Mouse (Mus musculus) limb, embryonic 11.5 days (tissue): ENCODE data around the gene Pla2g4a. TPM values are rescaled to one million over a fixed set of nuclear protein-coding genes. Genes with fewer than 3 reads are reported as not detected.

Source experiments
- ATAC-seq: fragments of 200-750 bp; cut with Nextera tagmentation; 2 replicates; pipeline ENCODE4 v1.8.0; 2017; ENCODE audit warnings: low read depth; ENCODE audit not compliant: insufficient number of reproducible peaks, low FRiP score, low TSS enrichment
- DNase-seq: peaks from one replicate; pipeline ENCODE4 v3.0.0-alpha.2; 2015; ENCODE audit warnings: low spot score
- H3K27ac ChIP-seq: fragments of 300-500 bp; sonication (generic); replicated peaks from 2 replicates; pipeline ENCODE4 v1.5.1; 2014; ENCODE audit warnings: low read depth, mild to moderate bottlenecking, low read length
- H3K27me3 ChIP-seq: fragments of 300-500 bp; sonication (generic); 2 replicates; pipeline ENCODE4 v1.6.1; 2014; ENCODE audit warnings: mild to moderate bottlenecking, low read length, mixed read lengths; ENCODE audit not compliant: control insufficient read depth, insufficient read depth
- H3K36me3 ChIP-seq: fragments of 300-500 bp; sonication (generic); 2 replicates; pipeline ENCODE4 v1.6.1; 2014; ENCODE audit warnings: mild to moderate bottlenecking, low read length, moderate library complexity, mixed read lengths; ENCODE audit not compliant: control insufficient read depth, insufficient read depth
- H3K4me1 ChIP-seq: fragments of 300-500 bp; sonication (generic); 2 replicates; pipeline ENCODE4 v1.6.1; 2014; ENCODE audit warnings: low read length, mixed read lengths; ENCODE audit not compliant: control insufficient read depth, insufficient read depth
- H3K4me2 ChIP-seq: fragments of 300-500 bp; sonication (generic); 2 replicates; pipeline ENCODE4 v1.6.1; 2014; ENCODE audit warnings: low read depth, mild to moderate bottlenecking, moderate library complexity; ENCODE audit not compliant: severe bottlenecking
- H3K4me3 ChIP-seq: fragments of 300-500 bp; sonication (generic); 2 replicates; pipeline ENCODE4 v1.5.1; 2014; ENCODE audit warnings: low read depth, low read length
- H3K9ac ChIP-seq: fragments of 300-500 bp; sonication (generic); 2 replicates; pipeline ENCODE4 v1.6.1; 2014; ENCODE audit warnings: mild to moderate bottlenecking, low read length
- H3K9me3 ChIP-seq: fragments of 300-500 bp; sonication (generic); 2 replicates; pipeline ENCODE4 v1.6.1; 2016; ENCODE audit warnings: low read length; ENCODE audit not compliant: control insufficient read depth
- WGBS: fragments of 180-500 bp; shearing (Covaris S2); extraction: QIAGEN DNeasy Blood & Tissue Kit; methylation state at CpG from one replicate; pipeline ENCODE4 v1.1.7; 2014; 5-methylcytosine and 5-hydroxymethylcytosine counted together
- polyA plus RNA-seq: library from polyadenylated mRNA; unstranded; fragments of >200 nt; fragmentation: Nextera tagmentation; extraction: Ambion mirVana; gene quantifications from 2 replicates; pipeline ENCODE4 v1.2.1, GENCODE M21; 2014

Gene Pla2g4a
- polyA plus RNA-seq, 1 experiment from 2014 or later = 10.0 TPM

DNA sequence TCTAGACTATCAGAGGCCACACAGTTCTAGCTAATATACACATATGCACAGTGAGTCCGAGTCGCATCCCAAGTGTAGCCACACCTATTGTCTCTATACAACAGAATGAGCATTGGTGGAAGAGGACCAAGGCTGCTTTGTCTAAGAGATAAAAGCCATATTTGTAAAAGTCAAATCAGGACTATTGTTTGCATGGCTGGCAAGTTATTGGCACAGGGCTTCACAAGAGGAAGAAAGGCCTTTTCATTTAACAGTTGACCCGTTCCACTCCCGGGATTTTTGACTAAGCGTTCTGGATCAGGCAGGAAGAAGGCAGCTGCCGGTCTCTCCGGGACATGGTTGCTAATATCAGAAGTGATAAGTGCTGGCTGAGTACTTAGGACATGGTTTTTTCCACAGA, 41.8 kb downstream of the Pla2g4a start:
- no peaks in the 10 kb centered on the region for H3K36me3 ChIP-seq
- no peak overlapping the region for H3K9ac ChIP-seq
- no peak for ATAC-seq
- DNase-seq = no peak
- no peaks in the 10 kb centered on the region for H3K27me3 ChIP-seq
- no peaks in the 10 kb centered on the region for H3K9me3 ChIP-seq
- H3K4me3 ChIP-seq = no peak overlapping the region
- H3K4me1 ChIP-seq = no peaks in the 10 kb centered on the region
- WGBS = 86% methylated on average over 7 of the region's 7 CpGs
- no peak overlapping the region for H3K27ac ChIP-seq
- H3K4me2 ChIP-seq = no peak overlapping the region

DNA sequence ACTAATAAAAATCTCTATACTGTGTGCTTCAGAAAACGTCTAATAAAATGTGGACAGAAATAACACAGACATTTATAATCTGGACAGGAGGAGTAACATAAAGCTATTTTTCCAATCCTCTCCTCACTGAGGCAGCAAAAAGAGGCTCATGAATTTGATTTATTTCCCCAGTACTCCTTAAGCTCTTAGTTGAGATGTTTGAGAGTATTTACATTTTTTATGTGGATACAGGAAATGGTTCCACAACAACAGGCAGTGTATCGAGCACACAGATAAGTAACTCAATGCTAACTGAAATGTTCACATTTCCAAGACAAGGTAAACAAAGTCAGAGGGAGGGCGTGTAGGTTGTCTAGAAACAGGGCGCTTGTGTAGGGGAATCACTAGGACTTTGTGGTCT, 48.1 kb downstream of the Pla2g4a start:
- H3K27me3 ChIP-seq = no peaks in the 10 kb centered on the region
- H3K4me1 ChIP-seq = no peaks in the 10 kb centered on the region
- H3K36me3 ChIP-seq = no peaks in the 10 kb centered on the region
- no peak overlapping the region for H3K27ac ChIP-seq
- H3K9ac ChIP-seq = no peak overlapping the region
- no peak overlapping the region for H3K4me2 ChIP-seq
- ATAC-seq (no peak), DNase-seq (no peak)
- H3K4me3 ChIP-seq = no peak overlapping the region
- H3K9me3 ChIP-seq = no peaks in the 10 kb centered on the region
- 85% methylated on average over 4 of the region's 4 CpGs for WGBS

DNA sequence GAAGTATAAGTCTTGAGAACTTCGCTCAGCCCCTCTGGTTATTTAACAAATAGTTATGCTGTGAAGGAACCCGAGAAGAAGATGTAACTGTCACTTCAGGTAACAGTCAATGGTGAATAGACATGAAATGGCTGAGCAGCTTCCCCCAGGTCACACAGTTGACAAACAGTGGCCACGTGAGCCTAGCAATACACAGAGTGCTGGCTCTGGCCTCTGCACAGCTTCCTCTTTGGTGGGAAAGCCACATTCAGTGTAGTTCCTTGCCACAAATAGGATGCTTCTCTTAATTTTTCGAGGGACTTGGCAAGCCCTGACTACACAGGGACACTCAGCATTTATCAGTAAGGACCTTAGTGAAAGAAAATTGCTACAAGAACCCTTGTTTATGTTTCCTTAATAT, 50.0 kb downstream of the Pla2g4a start:
- no peak overlapping the region for H3K9ac ChIP-seq
- 86% methylated on average over 4 of the region's 4 CpGs for WGBS
- DNase-seq (no peak), ATAC-seq (no peak)
- no peaks in the 10 kb centered on the region for H3K9me3 ChIP-seq
- no peak overlapping the region for H3K4me2 ChIP-seq
- H3K27ac ChIP-seq = no peak overlapping the region
- no peaks in the 10 kb centered on the region for H3K36me3 ChIP-seq
- H3K4me3 ChIP-seq = no peak overlapping the region
- H3K27me3 ChIP-seq = no peaks in the 10 kb centered on the region
- H3K4me1 ChIP-seq = no peaks in the 10 kb centered on the region

DNA sequence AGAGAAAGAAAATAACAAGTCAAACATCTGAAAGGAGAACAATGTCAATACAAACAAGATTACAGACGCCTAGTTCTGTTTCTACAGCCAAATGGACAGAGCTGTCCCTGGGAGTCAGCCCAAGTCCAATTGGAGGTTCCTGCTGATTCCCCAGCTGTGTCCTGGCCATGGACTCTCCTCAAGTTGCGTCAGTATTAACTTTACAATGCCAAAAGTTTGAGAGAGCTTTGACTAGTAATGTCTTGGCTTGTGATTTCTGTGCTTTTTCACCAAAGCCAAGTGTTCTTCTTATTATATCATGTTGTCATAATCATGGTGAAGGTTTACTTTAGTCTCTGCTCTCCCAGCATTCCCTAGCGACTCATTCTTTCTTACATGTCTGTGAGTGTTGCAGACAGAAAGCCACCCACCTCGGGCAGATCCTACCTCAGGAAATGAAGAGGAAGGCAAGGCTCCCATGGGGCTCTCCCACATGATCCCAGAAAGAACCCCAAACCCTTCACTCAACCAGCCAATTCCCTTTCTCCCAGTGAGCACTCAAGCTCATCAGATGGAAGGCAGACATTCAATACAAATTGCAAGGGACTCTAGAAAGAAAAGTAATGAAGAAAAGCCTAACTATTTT, 63.0 kb downstream of the Pla2g4a start:
- 85% methylated on average over 4 of the region's 4 CpGs for WGBS
- Histone ChIP-seq H3K36me3 (no peaks in the 10 kb centered on the region), H3K27ac (no peak overlapping the region), H3K9me3 (no peaks in the 10 kb centered on the region), H3K4me1 (0 out of 2 replicates have a peak, but pooled peaks cover 2% of the 10 kb centered on the region), H3K27me3 (no peaks in the 10 kb centered on the region), H3K9ac (no peak overlapping the region), H3K4me3 (no peak overlapping the region), H3K4me2 (no peak overlapping the region)
- DNase-seq = no peak
- ATAC-seq = no peak

DNA sequence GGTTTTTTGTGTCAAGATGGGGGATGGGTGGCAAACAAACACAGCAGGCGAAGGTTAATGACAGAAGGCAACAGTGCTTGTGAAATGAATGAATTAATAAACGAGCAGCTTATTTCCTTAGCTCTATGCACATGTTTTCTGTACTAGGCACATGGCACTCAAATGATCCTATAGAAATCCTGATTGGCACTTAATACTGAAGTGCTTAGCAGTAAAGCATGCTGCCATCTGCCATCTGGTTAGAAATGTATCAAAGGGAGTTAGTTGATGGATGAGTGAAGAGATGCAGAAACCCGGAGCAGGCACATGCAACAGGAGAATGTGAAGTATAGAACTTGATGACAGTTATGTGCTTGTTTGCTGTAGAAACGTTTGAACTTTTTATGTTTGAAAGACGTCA, 64.5 kb downstream of the Pla2g4a start:
- 28% methylated on average over 5 of the region's 5 CpGs for WGBS
- Histone ChIP-seq H3K36me3 (no peaks in the 10 kb centered on the region), H3K27ac (no peak overlapping the region), H3K4me3 (no peak overlapping the region), H3K9ac (no peak overlapping the region), H3K4me2 (no peak overlapping the region), H3K9me3 (no peaks in the 10 kb centered on the region), H3K27me3 (no peaks in the 10 kb centered on the region), H3K4me1 (0 out of 2 replicates have a peak, but pooled peaks cover 2% of the 10 kb centered on the region)
- ATAC-seq (peak; percentile 78; the same call in 1 of the 2 replicates), DNase-seq (peak; percentile 42)

DNA sequence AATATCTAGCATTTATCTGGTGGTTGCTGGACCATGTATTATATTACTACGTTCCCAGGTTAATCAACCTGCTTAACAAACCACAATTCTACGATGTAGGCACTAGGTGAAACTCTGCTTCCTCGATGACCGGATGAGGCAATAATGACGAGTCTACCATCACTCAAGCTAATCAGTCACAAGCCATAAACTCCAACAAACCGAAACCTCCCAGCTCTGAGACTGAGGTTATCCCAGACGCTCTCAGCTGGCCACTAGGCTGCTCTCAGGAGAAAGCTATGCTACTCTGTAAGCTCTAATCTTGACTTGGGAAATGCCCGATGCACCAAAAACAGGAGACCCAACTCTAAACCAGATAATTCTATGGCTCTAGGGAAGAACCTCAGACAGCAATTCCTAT, 66.2 kb downstream of the Pla2g4a start:
- no peak for ATAC-seq

DNA sequence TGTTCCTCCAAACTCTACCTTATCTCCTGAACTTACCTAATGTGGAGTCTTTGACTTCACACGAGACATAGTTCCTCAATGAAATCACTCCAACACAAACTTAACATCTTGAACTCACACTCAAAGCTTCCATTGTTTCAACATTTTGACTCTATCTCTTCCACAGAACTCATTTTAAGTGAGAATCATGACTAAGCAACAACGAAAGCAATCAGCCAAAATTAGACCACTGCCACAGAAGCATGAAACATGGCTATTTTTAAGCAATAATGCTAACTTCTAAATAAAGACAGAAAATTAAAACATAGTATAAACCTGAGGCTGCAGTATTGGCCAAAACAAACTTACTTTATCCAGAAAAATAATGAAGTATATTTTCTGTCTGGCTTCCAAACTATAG, 67.2 kb downstream of the Pla2g4a start:
- no peak overlapping the region for H3K4me2 ChIP-seq
- no peak for DNase-seq
- ATAC-seq = no peak

More for the DNA sequence above, 66.2 kb downstream of the Pla2g4a start:
- Histone ChIP-seq H3K36me3 (no peaks in the 10 kb centered on the region), H3K4me3 (no peak overlapping the region), H3K27me3 (no peaks in the 10 kb centered on the region), H3K4me1 (0 out of 2 replicates have a peak, but pooled peaks cover 2% of the 10 kb centered on the region), H3K4me2 (no peak overlapping the region), H3K27ac (no peak overlapping the region), H3K9ac (no peak overlapping the region), H3K9me3 (no peaks in the 10 kb centered on the region)
- DNase-seq = no peak
- 86% methylated on average over 8 of the region's 8 CpGs for whole genome bisulfite sequencing

DNA sequence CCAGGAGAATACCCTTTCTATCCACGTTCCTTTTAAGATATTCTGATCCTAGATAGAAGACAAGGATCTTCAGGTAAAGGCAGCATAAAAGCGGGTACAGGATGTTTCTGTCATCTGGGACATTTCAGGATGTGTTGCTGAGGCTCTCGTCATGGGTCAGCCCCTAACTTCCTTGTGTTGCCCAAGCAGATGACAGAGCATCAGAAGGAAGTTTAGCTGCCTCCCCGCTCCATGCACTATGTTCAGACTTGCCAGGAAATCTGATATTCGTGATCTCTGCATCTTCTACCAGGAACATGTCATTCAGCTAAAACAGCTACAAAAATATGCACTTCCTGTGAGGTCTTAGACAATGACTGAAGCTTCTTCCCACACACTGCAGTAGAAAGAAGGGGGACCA, 70.0 kb downstream of the Pla2g4a start:
- no peaks in the 10 kb centered on the region for H3K27me3 ChIP-seq
- H3K4me1 ChIP-seq = no peaks in the 10 kb centered on the region
- H3K9me3 ChIP-seq = no peaks in the 10 kb centered on the region
- H3K4me3 ChIP-seq = no peak overlapping the region
- ATAC-seq = no peak
- 78% methylated on average over 5 of the region's 5 CpGs for WGBS
- DNase-seq = no peak
- no peak overlapping the region for H3K4me2 ChIP-seq
- no peak overlapping the region for H3K9ac ChIP-seq
- H3K27ac ChIP-seq = no peak overlapping the region
- H3K36me3 ChIP-seq = no peaks in the 10 kb centered on the region

More for the DNA sequence above, 67.2 kb downstream of the Pla2g4a start:
- H3K27me3 ChIP-seq = no peaks in the 10 kb centered on the region
- 0 out of 2 replicates have a peak, but pooled peaks cover 2% of the 10 kb centered on the region for H3K4me1 ChIP-seq
- no peak overlapping the region for H3K4me3 ChIP-seq
- no peaks in the 10 kb centered on the region for H3K36me3 ChIP-seq
- H3K9ac ChIP-seq = no peak overlapping the region
- WGBS = 88% methylated on average over 2 of the region's 2 CpGs
- H3K27ac ChIP-seq = no peak overlapping the region
- no peaks in the 10 kb centered on the region for H3K9me3 ChIP-seq
